Mouse (Mus musculus) hindlimb bud, embryonic 11.5 days (tissue): Measurements from ENCODE around the gene Pakap.

Experiments used
- DNase-seq: peaks from one replicate; pipeline ENCODE4 v3.0.0-alpha.2; 2012; ENCODE audit warnings: low read depth, low spot score; ENCODE audit errors: extremely low spot score

Pakap gene

GRCm38 (mm10) chr4:57622816-57623215, 54.8 kb downstream of the Pakap start:
- DNase-seq: no peak

DNA sequence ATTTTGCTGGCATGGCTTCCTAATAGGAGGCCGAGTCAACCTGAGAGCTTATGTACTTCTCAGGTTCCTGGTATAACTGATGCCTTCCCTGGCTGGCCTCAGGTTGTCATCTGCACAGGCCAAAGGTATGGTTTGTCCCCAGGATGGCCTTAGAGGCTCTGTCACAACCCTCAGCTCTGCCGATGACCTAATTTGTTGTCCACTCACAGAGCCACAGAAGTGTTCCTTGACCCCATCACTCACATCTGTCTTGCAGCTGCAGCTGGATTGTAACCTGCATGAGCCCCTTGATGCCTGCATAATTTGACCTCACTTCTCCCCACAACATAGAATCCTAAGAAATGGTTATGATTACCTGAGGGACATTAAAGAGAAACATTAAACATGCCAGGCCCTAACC, 56.8 kb downstream of the Pakap start:
- no peak for DNase-seq

DNA sequence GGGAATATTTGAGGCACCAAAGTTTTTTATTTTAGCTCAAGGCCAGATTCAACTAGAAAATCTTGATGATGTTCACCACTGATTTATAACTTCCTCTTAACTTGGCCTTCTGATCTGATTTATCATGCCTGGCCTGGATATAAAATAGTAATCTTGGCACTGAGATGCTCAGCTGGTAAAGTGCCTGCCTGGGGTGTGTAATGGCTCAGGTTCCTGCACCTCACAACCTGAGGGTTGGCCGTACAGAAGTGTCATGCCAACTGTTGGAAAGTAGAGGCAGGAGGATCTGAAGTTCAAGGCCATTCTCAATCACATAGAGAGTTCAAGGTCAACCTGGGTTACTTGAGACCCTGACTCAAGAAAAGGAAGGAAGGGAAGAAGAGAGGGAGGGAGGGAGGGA, 57.3 kb downstream of the Pakap start:
- no peak for DNase-seq

GRCm38 (mm10) chr4:57625756-57626155, 57.8 kb downstream of the Pakap start:
- DNase-seq: no peak

DNA sequence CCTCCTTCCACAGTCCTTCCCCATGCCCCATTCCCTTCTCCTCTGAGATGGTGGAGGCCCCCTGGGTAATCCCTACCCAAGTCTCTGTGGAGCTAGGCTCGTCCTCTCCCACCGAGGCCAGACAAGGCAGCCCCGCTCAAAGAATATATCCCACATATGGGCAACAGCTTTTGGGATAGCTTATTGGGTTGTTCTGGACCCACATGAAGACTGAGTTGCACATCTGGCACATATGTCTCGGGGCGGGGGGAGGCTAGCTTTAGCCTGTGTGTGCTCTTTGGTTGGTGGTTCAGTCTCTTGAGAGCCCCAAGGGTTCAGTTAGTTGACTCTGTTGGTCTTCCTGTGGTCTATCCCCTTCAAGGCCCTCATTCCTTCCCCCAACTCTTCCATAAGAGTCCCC, 58.9 kb downstream of the Pakap start:
- no peak for DNase-seq

DNA sequence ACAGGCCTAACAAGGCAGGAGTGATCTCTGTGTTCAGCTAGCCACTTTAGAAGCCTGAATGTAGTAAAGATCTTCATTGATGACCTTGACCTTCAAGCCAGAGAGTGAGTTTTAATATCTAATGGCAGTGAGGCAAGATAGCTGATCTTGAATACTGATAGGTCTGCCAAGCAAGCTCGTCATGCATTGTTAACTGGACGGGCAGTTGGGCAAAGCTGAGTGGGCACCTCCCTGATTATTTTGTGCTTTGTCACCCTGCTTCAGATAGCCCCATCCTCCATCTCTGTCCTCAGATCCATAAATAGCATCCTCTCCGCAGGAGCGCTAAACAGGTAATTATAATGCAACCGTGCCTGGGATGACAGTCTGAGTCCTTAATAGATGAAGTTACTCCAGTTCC, 64.4 kb downstream of the Pakap start:
- DNase-seq: no peak

DNA sequence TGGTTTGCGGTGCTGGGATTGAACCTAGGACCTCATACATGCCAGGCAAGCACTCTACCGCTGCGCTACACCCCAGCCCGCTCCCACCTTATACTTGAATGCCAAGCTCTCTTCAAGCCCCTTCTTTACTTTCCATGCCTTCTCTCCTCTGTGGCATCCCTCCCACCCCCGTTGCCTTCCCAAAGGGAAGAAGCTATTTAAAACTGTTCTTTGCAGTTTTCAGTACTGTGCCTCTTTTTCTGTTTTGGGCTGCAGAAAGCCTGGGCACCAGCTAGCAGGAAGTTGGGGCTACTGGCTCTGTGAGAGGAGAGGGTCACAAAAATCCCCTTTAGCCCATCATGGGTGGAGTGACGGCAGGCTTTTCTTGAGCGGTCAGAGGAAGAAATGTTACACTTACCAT, 65.1 kb downstream of the Pakap start:
- DNase-seq: no peak

DNA sequence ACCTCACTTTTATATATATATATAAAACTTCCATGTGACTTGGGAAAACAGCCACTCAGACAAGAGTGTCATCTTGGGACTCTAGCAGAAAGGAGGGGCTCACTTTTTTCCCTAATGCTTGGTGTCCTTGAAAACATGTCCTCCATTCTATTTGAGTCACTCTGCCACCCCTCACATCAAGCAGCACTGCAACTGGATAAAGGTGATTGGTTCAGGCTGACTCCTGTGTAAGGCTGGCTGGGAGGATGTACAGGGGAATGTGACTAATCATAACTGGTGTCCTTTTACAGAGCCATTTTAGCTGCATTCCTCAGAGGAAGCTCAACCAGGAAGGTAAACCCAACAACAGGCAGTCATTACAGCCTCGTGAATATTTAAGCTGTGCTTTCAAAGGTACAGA, 67.0 kb downstream of the Pakap start:
- no peak for DNase-seq

GRCm38 (mm10) chr4:57636782-57637482, 69.0 kb downstream of the Pakap start:
- no peak for DNase-seq

GRCm38 (mm10) chr4:57637636-57638386, 69.8 kb downstream of the Pakap start:
- DNase-seq: no peak

DNA sequence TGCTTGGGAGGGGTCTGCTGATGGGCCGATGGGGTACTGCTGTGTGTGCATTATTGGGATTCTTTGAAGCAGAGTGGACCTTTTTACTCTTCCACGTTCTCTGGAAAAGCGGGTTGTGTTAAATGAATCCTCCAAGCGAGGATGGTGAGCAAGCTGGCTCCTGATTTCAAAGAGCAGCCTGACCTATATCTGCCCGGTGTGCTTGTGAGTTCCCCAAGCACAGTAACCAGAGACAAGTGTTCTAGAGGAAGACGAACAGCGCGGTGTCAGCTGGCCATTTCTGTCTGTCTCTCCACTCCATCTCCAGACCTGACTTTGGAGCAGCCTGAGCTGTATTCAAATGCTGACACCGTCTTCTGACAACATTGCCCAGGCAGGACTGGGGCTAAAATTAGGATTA, 71.0 kb downstream of the Pakap start:
- DNase-seq: no peak

DNA sequence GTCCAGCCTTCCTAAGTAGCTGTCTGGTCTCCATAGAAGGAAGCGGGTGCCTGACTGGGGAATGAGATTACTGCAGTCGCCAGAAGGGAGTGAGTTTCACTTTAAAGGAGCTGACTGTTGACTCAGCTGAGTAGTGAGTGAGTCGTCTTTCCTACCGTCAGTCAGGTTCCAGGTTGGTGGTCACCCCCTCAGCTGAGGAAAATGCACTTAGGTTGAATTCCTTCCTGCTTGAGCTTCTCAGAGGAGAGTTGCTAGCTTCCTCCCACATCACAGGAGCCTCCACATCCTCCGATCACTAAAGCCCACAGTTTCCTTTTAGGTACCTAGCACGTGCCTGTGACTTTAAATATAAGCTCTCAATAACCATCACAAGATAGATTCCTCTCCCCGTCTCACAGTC, 72.2 kb downstream of the Pakap start:
- DNase-seq: no peak

GRCm38 (mm10) chr4:57640971-57641370, 73.0 kb downstream of the Pakap start:
- DNase-seq: no peak

- no peak for DNase-seq
These were observed 83.0 kb downstream of the Pakap start for GRCm38 (mm10) chr4:57650994-57651393.

- DNase-seq: no peak
These were observed 83.6 kb downstream of the Pakap start for GRCm38 (mm10) chr4:57651547-57651946.

DNA sequence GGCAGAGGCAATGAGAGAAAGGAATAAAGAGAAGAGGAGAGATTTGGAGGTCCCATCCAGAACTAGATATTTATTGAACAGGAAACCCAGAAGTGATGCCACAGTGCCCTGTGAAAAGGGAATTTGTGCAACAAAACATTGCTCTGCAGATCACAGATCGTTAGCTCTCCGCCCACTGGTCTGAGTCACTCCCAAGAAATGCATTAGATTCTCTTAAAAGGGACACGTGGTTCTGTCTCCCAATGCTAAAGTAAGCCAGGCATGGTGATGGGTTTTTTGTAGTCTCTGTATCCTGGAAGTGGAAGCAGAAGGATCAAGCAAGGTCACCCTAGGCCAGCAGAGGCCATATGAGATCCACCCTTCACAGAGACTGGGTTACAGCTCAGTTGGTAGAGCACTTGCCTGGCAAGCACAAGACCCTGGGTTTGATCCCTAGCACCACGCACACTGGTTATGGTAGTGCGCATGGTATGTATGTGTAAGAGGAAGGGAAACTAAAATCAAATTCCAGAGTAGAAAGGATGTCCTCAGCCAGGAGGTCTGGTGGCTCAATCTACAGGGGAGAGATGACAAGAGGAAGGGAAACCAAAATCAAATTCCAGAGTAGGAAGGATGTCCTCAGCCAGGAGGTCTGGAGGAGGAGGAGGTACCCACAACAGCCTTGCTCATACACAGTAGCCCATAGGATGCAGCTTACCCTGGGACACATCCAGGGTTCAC, 84.4 kb downstream of the Pakap start:
- DNase-seq: no peak

- no peak for DNase-seq
These were observed 88.0 kb downstream of the Pakap start for GRCm38 (mm10) chr4:57655966-57656365.

- DNase-seq: no peak
These were observed 88.4 kb downstream of the Pakap start for GRCm38 (mm10) chr4:57656388-57656787.

- DNase-seq: no peak
These were observed 88.9 kb downstream of the Pakap start for GRCm38 (mm10) chr4:57656861-57657260.

DNA sequence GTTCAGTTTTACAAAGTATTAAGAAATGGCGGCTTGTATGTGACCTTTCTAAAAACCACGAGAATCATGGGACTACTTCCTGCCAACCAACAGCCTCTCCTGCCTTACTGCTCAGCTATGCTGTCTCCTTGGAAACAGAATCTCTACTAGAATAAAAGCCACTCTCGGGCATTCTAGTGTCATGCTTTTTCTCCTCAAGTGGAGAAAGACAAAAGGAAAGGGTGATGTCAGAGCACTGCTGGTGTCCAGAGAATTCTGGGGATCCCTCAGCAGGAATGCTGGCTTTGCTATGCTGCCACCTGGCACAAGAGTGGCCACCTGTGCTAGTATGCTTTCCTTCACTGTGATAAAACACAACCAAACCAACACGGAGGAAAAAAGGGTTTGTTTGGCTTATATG, 92.5 kb downstream of the Pakap start:
- no peak for DNase-seq

- DNase-seq: no peak
These were observed 98.1 kb downstream of the Pakap start for GRCm38 (mm10) chr4:57666101-57666500.
